Mouse (Mus musculus) heart, postnatal 10 days (tissue): Measurements from ENCODE around the gene Olfr699. TPM values are rescaled to one million over a fixed set of nuclear protein-coding genes. Genes with fewer than 3 reads are reported as not detected.
A peak's percentile ranks its signal among the peaks of the same experiment; 100 is the strongest.
"Not testable (repeated sequence)": the region's sequence is repeated elsewhere in the genome, so short reads cannot be mapped to it uniquely, and the experiment has no call there.

Source experiments
- DNase-seq, 2 experiments: peaks; one replicate each; pipeline ENCODE4 v3.0.0; 2021
- intact Hi-C: fragments of 180-260 bp; cut with DNase I; formaldehyde crosslinking; loops from one replicate; pipeline ENCODE4 v1.15.1; 2025
- total RNA-seq, 2 experiments: library from RNA; stranded (reverse); gene quantifications; 2 replicates each; pipeline ENCODE4 v1.2.3; 2021

The Olfr699 gene
- not detected for total RNA-seq

DNA sequence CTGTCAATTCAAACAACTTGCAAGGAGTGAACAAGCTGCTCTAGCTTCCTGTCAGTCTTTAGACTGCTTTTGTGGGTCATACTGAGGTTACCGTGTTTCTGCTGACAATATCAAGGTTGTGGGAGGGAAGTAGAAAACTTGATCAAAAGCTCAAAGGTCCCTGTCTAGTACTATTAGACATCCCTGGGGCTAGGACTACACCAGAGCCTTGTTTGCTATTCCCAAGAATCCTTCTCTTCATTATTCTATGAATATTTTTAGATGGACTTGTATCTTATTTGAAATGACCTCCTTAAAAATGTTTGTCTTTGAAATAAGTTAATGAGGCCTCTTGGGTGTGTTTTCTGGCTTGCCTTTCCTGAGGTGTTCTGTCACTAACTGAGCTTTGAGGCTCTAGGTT, at the start of gene Olfr699:
Olfr699 (minus strand) TSS at position 101 of the 400 bp plus-strand sequence.
- intact Hi-C loops = no loop called here
- no peak for DNase-seq

DNA sequence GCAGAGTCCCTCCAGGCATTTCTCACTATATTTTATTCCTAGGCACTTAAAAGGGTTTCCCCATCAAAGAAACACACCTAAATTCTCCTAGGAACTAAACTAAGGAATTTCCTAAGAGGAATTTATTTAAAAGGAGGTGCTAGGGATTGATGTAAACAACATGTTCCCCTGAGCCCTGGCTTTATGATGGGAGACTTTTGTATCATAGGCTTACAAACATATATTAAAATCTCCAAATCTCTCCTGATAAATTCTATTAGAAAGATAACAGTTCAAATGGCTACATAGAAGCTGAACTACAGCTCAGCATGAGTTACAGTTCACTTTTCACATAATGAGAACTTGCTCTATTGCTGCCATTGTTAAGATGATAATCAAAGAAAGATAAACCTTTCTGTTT, 40.8 kb upstream of the Olfr699 start, which contains the start of gene Olfr702:
Olfr702 (minus strand) TSS at position 101 of the 400 bp plus-strand sequence.
- DNase-seq = no peak
- intact Hi-C loops = no loop called here

DNA sequence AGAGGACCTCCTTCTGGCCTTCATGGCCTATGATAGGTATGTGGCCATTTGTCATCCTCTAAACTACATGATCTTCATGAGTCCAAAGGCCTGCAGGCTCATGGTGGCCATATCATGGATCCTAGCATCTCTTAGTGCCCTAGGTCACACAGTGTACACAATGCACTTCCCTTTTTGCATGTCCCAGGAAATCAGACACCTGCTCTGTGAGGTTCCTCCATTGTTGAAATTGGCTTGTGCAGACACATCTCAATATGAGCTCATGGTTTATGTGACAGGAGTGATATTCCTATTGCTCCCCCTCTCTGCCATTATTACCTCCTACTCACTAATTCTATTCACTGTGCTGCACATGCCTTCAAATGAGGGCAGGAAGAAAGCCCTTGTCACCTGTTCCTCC, 25.4 kb upstream of the Olfr699 start:
- DNase-seq = no peak
- intact Hi-C loops = no loop called here

DNA sequence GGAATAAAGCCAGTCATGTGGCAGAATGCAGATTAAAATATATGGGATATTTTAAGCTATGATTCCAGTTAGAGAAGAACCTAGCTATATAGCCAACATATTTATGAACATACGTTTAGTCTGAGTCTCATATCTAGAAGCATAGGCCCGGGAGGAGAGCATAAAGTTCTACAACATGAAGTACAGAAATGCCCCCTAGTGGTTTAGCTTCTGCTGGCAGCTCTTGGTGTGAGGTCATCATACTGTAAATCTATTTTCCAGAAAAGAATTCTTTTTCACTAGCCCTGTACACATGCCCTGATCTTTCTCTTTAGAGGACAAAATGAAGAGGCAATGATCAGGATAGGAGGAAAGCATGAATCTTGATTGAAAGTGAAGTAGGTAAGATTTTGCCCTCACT, 22.8 kb upstream of the Olfr699 start:
- DNase-seq = peak in 1 of 2 experiments; percentile 9
- intact Hi-C loops = no loop called here

DNA sequence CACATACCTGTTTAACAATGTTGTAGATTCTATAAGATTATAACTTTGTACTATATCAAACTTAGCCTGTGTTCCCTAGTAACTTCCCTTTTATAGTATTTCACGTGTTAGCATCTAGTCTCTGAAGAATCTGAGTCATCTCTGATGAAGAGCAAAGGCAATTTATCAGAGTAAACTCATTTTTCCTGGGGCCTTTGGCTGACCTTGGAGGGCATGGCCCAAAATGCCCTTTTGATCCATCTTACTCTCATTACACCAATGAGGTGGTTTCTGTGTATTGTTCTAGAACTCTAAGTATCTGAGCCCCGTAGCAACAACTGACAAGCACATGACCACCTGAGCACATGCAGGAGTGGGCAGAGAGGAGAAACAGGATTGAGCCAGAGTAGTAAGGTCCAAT, 20.8 kb upstream of the Olfr699 start, which contains the start of gene Olfr701:
Olfr701 (plus strand) TSS at position 301 of the 400 bp plus-strand sequence.
- no peak for DNase-seq
- intact Hi-C loops = no loop called here

DNA sequence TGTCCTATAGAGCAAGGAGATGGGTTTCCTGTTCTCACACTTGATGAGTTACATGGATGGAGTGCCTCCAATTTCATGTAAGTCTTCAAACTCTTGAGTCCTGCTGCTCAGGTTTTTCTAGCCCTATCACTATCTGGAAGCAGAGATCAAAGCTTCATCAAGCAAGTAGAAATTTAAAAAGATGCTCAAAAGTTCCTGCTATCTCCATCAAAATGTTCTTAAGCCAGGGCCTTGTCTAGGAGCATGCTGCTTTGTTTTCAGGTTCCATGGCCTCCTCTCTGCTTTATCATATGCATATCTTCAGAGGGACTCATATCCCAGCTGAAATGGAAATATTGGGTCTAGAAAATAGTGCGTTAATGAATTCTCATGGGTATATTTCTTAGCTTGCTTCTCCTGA, 15.7 kb upstream of the Olfr699 start, which contains the start of gene Olfr700:
Olfr700 (minus strand) TSS at position 101 of the 400 bp plus-strand sequence.
- no peak for DNase-seq
- intact Hi-C loops = no loop called here

DNA sequence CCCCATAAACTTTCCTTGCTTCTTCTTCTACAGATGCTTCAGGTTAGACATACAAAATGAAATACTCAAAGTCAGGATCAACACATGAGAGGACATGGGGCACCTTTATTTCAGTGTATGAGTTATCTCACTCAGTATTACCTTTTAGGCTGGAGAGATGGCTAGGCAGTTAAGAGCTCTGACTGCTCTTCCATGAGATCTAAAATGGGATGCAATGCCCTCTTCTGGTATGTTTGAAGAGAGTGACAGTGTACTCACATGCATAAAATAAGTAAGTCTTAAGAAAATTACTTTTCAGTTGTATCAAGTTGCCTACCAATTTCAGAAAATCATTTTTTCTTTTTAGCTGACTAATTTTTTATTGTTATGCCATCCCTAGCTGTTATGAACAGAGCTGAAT, 4.7 kb downstream of the Olfr699 start:
- intact Hi-C loops = no loop called here
- DNase-seq = no peak

DNA sequence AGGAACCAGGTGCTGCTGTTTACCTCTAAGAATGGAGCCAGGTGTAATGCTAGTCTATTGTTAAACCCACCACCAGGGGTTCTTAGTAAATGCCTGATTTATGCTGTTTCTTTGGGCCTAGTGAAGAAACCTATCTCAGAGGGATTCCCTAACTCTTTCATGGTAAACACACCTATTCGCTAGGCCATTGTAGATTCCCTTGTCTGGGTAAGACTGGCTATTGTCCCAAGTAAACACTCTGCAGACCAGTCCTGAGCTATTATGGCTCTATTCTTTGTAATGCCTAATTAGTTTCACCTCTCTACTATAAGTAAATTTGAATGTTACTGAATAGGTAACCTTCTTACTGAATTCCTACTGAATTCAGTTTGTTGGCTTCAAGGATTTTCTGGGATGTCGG, 32.0 kb downstream of the Olfr699 start:
- intact Hi-C loops, DNase-seq: not testable (repeated sequence)

DNA sequence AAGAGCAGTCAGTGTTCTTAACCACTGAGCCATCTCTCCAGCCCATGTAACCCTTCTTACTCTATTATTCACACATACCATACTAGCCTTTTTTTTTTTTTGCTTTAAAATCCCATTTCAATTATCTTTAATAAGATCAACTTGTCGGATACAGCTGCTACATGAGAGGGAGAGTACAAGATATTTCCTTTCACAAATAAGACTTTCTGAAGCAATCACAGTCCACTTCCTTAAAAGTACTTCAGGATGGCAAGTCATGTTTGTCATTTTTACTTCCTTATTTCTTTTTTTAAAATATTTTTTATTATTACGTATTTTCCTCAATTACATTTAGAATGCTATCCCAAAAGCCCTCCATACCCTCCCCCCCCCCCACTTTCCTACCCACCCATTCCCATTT, 34.2 kb downstream of the Olfr699 start:
- intact Hi-C loops = no loop called here
- no peak for DNase-seq

DNA sequence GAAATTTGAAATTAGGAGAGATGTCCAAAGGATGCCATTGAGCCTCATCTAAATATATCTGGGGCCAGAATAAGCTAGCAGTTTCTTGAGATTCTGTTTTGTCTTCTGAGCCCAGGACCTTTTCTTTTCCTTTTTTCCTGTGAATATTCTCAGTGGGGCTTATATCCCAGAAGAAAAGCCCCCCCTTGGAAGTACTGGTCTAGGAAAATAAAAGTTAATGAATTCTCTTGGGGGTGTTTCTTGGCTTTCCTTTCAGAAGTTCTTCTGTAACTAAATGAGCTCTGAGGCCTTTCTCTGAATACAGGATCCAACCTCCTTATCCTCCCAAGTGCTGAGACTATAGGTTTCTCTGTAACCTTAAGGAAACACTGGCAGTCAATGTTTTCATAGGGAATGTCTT, 37.7 kb downstream of the Olfr699 start, which contains the start of gene Olfr698:
Olfr698 (minus strand) TSS at position 101 of the 400 bp plus-strand sequence.
- intact Hi-C loops = no loop called here

DNA sequence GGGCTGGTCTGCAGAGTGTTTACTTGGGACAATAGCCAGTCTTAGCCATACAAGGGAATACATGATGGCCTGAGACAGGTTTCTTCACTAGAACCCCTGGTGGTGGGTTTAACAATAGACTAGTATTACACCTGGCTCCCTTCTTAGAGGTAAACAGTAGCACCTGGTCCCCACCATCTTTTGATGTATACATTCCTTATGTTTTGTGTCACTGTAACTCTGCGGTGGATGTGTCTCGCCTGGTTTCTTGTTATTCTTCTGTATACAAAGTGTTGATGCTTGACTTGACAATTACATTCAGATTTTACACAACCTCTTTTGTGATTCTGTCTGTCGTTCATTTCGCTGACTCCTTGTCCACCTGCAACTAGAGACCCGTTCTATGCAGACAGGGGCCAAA, 47.2 kb downstream of the Olfr699 start:
- no peak for DNase-seq
- intact Hi-C loops = no loop called here

More for the DNA sequence above, 37.7 kb downstream of the Olfr699 start, which contains the start of gene Olfr698:
- no peak for DNase-seq

DNA sequence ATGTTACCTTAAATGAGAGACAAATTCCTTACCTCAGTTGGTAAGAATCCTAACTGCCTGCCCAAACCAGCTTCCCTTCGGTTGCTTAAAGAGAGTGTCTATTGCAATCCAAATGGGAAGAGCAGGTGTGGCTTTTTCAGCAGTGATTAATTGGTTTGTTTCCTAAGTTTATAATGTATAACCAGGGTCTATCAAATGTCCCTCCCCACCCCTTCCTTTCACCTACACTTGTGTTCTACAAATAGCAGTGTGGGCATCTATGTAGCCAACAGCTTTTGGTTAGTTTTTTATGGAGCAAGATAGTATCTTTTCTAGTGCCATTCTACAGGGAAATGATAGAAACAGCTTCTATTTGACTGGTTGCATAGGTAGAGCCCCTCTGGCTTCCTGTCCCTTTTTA, 50.7 kb downstream of the Olfr699 start, which contains the start of gene Olfr697:
Olfr697 (minus strand) TSS at position 101 of the 400 bp plus-strand sequence.
- no peak for DNase-seq
- intact Hi-C loops = no loop called here

Other genes with a start within 250 kb of the Olfr699 start
- gene Olfr693, start 112.6 kb downstream of the Olfr699 start, total RNA-seq = not detected
- not detected for gene Olfr694, start 101.4 kb downstream of the Olfr699 start, total RNA-seq
- not detected for gene Olfr695, start 76.8 kb downstream of the Olfr699 start, total RNA-seq
- gene Olfr697, start 50.8 kb downstream of the Olfr699 start, total RNA-seq = not detected
- not detected for gene Olfr698, start 37.8 kb downstream of the Olfr699 start, total RNA-seq
- not detected for gene Olfr700, start 15.6 kb upstream of the Olfr699 start, total RNA-seq
- gene Olfr701, start 20.9 kb upstream of the Olfr699 start, total RNA-seq = not detected
- gene Olfr702, start 40.7 kb upstream of the Olfr699 start, total RNA-seq = not detected
- gene Olfr703, start 50.2 kb upstream of the Olfr699 start, total RNA-seq = not detected
- not detected for gene Olfr704, start 70.0 kb upstream of the Olfr699 start, total RNA-seq
- gene Olfr705, start 83.7 kb upstream of the Olfr699 start, total RNA-seq = not detected
- not detected for gene Olfr706, start 95.0 kb upstream of the Olfr699 start, total RNA-seq
- gene Olfr707, start 108.0 kb upstream of the Olfr699 start, total RNA-seq = not detected
- gene Olfr1532-ps1, start 114.8 kb upstream of the Olfr699 start, total RNA-seq = not detected
- gene Olfr709-ps1, start 139.0 kb upstream of the Olfr699 start, total RNA-seq = not detected
- gene Olfr710, start 155.1 kb upstream of the Olfr699 start, total RNA-seq = not detected
- not detected for gene Olfr6, start 170.7 kb upstream of the Olfr699 start, total RNA-seq
- gene Olfr711, start 182.3 kb upstream of the Olfr699 start, total RNA-seq = not detected
- gene Olfr2, start 212.9 kb upstream of the Olfr699 start, total RNA-seq = not detected
- not detected for gene Olfr713, start 238.0 kb upstream of the Olfr699 start, total RNA-seq